ENCODE assay signal across 22 mouse cellular contexts in the genomic region with DNA sequence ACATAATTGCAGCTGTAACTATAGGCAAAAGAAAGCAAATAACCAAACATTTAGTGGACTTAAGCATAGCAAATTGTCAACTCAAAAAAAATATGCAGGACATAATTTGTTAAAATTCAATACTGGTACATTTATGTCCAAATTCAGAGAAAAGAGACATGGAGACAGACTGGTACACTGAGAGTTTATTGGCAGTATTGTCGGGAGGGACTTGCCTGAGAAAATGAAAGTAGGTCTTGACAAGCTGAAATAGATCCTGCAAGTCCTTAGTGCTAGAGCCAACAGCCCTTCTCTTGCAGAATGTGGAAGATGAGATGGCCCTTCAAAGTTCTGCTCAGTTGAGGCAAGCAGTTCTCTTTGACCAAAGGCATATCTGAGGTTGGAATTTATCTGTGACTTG.
"Had no signal": no experiment of that assay in that cellular context is flagged by ENCODE, and none has a peak within 500 bp of the region (broad histone marks: within the 10 kb centered on the region; RNA-seq: fewer than 3 reads in every experiment).

No protein-coding gene starts in this region.

- H3K36me3 ChIP-seq: heart, embryonic 13.5 days; heart, embryonic 15.5 days; hindbrain, embryonic 13.5 days; hindbrain, embryonic 15.5 days; intestine, embryonic 15.5 days; limb, embryonic 13.5 days; limb, embryonic 15.5 days; liver, embryonic 12.5 days had no signal

- H3K4me3 ChIP-seq: heart, adult 2 months; heart, embryonic 13.5 days; heart, embryonic 15.5 days; hindbrain, embryonic 13.5 days; hindbrain, embryonic 15.5 days; intestine, embryonic 15.5 days; limb, embryonic 13.5 days; limb, embryonic 15.5 days; liver, embryonic 12.5 days had no signal

- DNase-seq: gastrocnemius, postnatal 25 days; heart, adult 2 months; heart, postnatal 14 days; heart, postnatal 36 days; kidney, adult 18-20 months; kidney, adult 8-10 months; kidney, postnatal 10 days; kidney, postnatal 36 days; layer of hippocampus, adult 9-11 months; layer of hippocampus, postnatal 36 days; left cerebral cortex, postnatal 4 days had no signal

- H3K27me3 ChIP-seq: heart, embryonic 13.5 days; heart, embryonic 15.5 days; hindbrain, embryonic 13.5 days; hindbrain, embryonic 15.5 days; intestine, embryonic 15.5 days; limb, embryonic 13.5 days; limb, embryonic 15.5 days; liver, embryonic 12.5 days had no signal

- ATAC-seq: hindbrain, postnatal 0 days; intestine, embryonic 15.5 days; intestine, postnatal 0 days; liver, embryonic 12.5 days had no signal

- H3K4me2 ChIP-seq: heart, embryonic 11.5 days; heart, embryonic 13.5 days; heart, embryonic 15.5 days; hindbrain, embryonic 13.5 days; hindbrain, embryonic 15.5 days; intestine, embryonic 15.5 days; limb, embryonic 13.5 days; limb, embryonic 15.5 days; liver, embryonic 12.5 days had no signal
